Mouse (Mus musculus) urinary bladder, postnatal 25 days (tissue): Measurements from ENCODE around the gene Stard9.

ENCODE experiments used
- DNase-seq: peaks from one replicate; pipeline ENCODE4 v3.0.0; 2022; ENCODE audit warnings: low spot score

Gene Stard9

GRCm38 (mm10) chr2:120628886-120629735, at the start of gene Stard9:
Stard9 (plus strand) TSS chr2:120629121.
- peak; percentile 91 for DNase-seq

DNA sequence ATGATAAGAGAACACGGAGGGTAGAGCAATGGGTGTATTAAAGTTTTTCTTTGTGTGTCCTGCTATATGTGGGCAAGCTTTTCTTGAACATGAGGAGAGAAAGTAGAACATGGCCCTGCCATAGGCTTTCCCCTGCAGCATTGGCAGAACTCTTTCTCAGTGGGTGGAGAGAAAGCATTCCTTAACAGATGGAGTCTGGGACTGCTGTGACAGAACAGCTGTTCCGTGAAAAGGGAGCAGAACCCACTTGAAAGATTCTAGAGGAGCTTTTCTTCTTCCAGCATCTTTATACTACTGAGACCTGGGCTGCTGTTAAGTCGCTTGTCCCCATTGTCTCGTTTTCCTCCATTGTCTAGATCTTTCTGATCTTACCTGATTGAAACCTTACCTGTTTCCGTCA, 39.2 kb upstream of the Stard9 start:
- no peak for DNase-seq

GRCm38 (mm10) chr2:120592227-120592626, 36.7 kb upstream of the Stard9 start:
- no peak for DNase-seq

DNA sequence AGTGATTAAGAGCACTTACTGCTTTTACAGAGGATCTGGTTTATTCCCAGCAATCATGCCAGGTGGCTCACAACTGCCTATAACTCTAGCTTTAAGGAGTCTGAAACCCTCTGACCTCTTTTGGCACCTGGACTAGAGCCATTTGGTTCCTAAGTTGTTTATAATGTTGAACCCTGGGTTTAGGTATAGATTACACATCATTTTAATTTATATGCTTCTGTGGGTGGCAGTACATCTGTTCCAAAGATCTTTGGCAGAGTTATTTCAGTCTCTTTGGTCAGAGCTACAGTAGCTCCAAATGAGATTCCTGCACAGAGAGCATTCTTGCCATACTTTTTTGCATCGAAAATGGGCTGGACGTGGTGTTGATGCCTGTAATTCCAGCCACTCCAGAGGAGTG, 31.2 kb upstream of the Stard9 start:
- DNase-seq, result no peak

- DNase-seq, result no peak
These were observed 29.4 kb upstream of the Stard9 start for GRCm38 (mm10) chr2:120599506-120599905.

DNA sequence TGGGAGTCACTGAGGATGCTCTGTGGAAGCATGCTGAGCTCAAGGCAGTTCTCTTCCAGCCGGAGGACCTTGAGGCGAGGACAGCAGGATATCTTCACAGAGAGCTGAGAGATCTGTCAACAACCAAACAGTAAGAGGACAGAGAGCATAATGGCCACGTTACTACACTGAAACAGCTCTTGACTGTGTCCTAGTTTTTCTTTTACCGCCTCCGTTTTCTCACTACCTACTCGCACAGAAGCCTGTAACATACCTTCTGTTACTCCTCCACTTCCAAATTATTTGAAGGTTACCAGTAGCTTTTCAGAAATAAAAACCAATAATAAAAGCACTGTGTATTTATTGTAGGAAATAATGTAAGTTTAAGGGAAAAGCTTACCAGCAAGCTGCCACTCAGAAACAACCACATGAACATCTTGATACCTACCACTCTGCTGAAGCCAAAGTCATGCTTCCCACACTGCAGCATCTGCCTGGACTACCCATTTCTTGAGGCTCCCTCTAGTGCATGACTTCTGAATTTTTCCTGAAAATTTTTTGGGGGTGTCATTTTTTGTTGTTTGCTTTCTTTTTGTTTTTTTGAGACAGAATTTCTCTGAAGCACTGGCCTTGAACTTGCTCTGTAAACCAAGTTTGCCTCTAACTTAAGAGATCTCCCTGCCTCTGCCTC, 22.8 kb upstream of the Stard9 start:
- DNase-seq, result no peak

- peak; percentile 92 for DNase-seq
These were observed 19.8 kb upstream of the Stard9 start, which contains the start of the genes Haus2 and Lrrc57 for GRCm38 (mm10) chr2:120608830-120609723. Haus2 (plus strand) TSS chr2:120609383. Lrrc57 (minus strand) TSS chr2:120609520.

DNA sequence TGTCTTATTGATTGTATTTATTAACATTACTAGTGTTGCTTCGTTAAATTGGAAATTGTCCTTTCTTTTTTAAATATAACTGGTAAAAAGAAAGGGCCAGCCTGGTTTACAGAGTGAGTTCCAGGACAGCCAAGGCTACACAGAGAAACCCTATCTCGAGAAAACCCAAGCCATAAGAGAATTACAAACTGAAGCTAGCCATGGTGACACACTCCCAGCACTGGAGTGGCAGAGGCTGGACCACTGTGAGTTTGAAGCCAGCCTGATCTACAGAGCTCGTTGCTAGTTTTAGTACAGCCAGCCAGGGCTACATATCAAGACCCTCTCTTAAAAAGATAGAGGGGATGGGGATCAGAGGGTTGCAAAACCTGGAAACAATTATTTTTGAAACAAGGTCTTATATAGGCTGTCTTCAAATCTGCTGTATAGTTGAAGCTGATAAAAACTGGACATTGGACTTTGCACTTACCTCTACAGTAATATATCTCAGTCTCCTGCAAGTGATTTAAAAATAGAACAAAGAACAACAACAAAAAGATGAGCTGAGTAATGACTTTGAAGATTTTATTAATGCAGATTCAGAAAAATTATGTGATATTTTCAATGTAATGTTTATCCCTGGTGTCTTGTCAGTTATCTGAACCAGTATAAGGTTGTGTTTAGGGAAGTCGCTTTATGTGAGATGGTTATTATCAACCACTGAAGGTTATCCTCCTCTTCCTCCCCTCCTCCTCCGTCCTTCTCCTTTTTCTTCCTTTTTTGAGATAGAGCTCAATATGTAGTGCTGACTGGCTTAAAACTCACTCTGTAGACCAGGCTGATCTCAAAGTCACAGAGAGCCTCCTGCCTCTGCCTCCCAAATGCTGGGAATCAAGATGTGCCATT, 12.4 kb upstream of the Stard9 start:
- DNase-seq, result no peak

- DNase-seq, result no peak
These were observed 9.4 kb upstream of the Stard9 start for GRCm38 (mm10) chr2:120619538-120619937.

GRCm38 (mm10) chr2:120622920-120623319, 6.0 kb upstream of the Stard9 start:
- DNase-seq, result no peak

- DNase-seq, result no peak
These were observed 650 bp upstream of the Stard9 start for GRCm38 (mm10) chr2:120628076-120628865.

DNA sequence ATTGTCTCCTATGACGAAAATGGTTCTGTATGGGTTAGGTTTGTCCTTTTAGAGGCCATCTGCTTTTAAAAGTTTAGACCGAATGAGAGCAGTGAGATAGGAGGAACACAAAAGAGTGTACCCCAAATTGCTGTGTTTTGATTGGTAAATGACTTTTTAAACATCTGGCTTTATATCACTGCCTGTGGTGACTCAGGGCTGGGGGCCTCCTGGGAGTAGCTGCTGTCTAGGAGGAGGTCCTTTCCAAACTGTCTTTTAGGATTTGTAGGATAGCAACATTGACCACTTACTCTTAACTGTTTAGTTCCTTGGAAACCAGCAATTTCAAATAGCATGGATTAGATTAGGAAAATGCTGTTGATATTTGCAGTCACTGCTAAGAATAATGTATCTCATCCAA, 1.3 kb downstream of the Stard9 start:
- DNase-seq, result no peak

DNA sequence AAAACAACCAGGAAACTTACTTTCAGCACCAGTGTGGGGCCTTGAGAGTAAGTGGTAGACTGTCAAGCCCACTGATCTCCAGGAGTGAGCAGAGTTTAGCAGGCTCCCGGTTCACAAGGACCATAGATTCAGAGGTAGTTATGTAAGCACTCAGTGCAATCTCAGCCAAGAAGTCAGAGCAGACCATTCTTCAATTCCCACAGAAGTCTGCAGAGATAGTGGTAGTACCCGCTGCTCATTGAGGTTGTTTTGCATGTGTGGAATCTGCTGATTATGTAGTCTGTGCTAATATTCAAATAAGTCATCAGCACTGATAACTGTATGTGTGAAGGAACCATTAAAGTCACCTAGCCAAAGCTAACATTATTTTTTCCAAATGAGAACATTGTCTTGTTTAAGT, 1.7 kb downstream of the Stard9 start:
- no peak for DNase-seq

DNA sequence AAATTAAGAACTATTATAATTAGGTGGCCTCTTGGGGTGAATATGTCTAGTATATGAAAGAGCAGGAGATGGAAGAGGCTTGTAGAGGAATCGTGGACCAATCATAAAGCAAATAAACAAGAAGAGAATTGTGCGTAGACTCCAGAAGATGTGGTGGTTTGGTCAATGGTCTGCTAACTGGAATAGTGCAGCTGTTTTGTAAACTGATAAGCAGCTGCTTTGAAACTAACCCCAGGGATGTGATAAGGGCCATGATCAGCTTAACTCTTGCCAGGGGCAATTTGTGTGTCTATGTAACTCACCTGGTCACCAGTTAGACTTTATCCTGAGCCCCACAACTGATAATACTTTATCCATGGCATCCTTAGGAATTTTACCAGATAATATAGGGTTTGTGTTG, 2.6 kb downstream of the Stard9 start:
- no peak for DNase-seq

GRCm38 (mm10) chr2:120631957-120632356, 3.0 kb downstream of the Stard9 start:
- DNase-seq, result no peak

DNA sequence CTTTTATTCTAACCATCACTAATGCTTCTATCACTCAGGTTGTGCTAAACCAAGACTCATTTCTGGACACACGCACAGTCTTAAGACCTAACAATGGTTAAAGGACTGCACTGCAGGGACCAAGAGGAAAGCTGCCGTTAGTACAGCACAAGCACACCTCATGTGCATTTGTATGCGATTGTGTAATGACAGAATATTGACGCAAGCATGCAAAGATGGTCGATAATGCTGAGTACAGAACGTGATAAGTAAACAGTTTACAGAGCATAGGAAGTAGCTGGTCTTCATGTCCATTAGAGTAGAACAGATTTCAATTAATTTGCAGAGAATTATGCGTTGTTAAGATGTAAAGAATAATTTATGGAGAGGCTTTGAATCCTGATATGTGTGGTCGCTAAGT, 11.9 kb downstream of the Stard9 start:
- no peak for DNase-seq

- peak; percentile 19 for DNase-seq
These were observed 14.9 kb downstream of the Stard9 start for GRCm38 (mm10) chr2:120643836-120644235.

- no peak for DNase-seq
These were observed 17.9 kb downstream of the Stard9 start for GRCm38 (mm10) chr2:120646777-120647176.

- no peak for DNase-seq
These were observed 23.5 kb downstream of the Stard9 start for GRCm38 (mm10) chr2:120652256-120652924.

DNA sequence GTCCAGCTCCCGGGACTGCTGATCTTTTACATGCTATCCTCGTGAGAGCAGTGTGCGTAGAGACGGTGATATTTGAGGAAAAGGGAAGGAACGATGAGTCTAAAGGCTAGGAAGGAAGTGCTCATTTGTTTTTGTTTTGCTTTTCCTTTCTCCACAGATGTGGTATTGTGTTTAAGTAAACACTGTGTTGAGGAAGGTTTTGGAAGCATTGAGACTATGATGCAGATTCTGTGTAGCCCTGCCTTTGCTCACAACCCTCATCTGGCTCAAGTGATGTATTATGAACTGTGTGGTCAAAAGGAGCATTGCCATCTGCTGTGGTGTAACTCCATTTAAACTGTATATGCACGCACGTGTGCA, 24.0 kb downstream of the Stard9 start:
- no peak for DNase-seq
